8 mouse cellular contexts compared by ENCODE assay signal in the genomic region with DNA sequence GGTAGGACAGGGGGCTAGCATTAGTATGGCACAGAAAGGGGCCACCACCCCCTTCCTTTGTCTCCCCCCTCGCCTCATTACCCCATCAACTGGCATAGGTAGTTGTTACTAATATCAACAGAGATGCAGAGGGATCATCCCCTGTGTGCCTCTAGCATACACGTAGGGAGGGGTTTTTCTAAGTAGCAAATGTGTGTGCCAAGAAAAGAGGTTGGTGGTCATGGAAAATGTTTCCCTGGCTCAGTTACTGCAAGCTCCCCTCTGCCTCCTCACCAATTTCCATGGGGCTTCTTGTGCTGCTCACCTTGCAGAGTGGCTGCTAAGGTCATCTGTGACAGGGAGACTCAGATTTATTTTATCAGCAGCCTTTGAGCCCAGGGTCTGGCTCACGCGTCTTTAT. TPM values are rescaled to one million over a fixed set of nuclear protein-coding genes. Genes with fewer than 3 reads are reported as not detected.
A peak's percentile ranks its signal among the peaks of the same experiment; 100 is the strongest.
DNase-seq lines count a peak whose midpoint lies in the region; ATAC-seq and TF ChIP-seq lines count a peak whose summit lies in the region.

No protein-coding gene starts in this region.

- H3K4me3 ChIP-seq in hindbrain, embryonic 10.5 days = peak overlapping the region; percentile 84
- peak overlapping the region; percentile 61 for H3K4me3 ChIP-seq in liver, postnatal 0 days (ENCODE audit: low read depth, low read length)

- 2% methylated on average over 4 of the region's 4 CpGs for WGBS in hindbrain, embryonic 10.5 days
- 25% methylated on average over 4 of the region's 4 CpGs for WGBS in liver, postnatal 0 days (ENCODE audit: insufficient replicate concordance)

- TF ChIP-seq EP300 in liver, postnatal 0 days (IDR thresholded peaks at IDR 0.05; ENCODE audit: low read depth) = no peak

- peaks cover 12% of the 10 kb centered on the region for H3K27me3 ChIP-seq in hindbrain, embryonic 10.5 days (ENCODE audit: insufficient read depth, poor library complexity, severe bottlenecking)
- peaks cover 12% of the 10 kb centered on the region; the same call in 1 of the 2 replicates for H3K27me3 ChIP-seq in liver, postnatal 0 days (ENCODE audit: insufficient read depth, low read length)

- peak; percentile 13 for DNase-seq in embryo, embryonic 11 days
- DNase-seq in embryo, embryonic 10.5 days (ENCODE audit: low spot score) = no peak
- DNase-seq in Muller cell, postnatal 12 days (ENCODE audit: inconsistent ontology term) = peak; percentile 63
- DNase-seq in hindbrain, embryonic 10.5 days (ENCODE audit: low spot score) = no peak
- DNase-seq in liver, postnatal 0 days = no peak
- DNase-seq in ovary, adult 18-20 months (ENCODE audit: low spot score) = no peak
- DNase-seq in spleen, postnatal 14 days (ENCODE audit: low spot score in 2 of 2) = no peak
- DNase-seq in retina, postnatal 1 day = no peak

- no peak for ATAC-seq in liver, postnatal 0 days

- no peaks in the 10 kb centered on the region for H3K9me3 ChIP-seq in hindbrain, embryonic 10.5 days
- H3K9me3 ChIP-seq in liver, postnatal 0 days (ENCODE audit: low read length) = no peaks in the 10 kb centered on the region

- H3K9ac ChIP-seq in liver, postnatal 0 days (replicated peaks) = peak overlapping the region; percentile 81

- H3K4me1 ChIP-seq in hindbrain, embryonic 10.5 days (replicated peaks) = peaks cover 92% of the 10 kb centered on the region
- peaks cover 63% of the 10 kb centered on the region for H3K4me1 ChIP-seq in liver, postnatal 0 days (ENCODE audit: insufficient read depth)

- peak overlapping the region; percentile 81 for H3K4me2 ChIP-seq in liver, postnatal 0 days (ENCODE audit: low read depth, low read length)

- H3K36me3 ChIP-seq in hindbrain, embryonic 10.5 days = peaks cover 44% of the 10 kb centered on the region
- peaks cover 22% of the 10 kb centered on the region for H3K36me3 ChIP-seq in liver, postnatal 0 days (replicated peaks; ENCODE audit: insufficient read depth, low read length)

- peak overlapping the region; percentile 99 for H3K27ac ChIP-seq in hindbrain, embryonic 10.5 days
- H3K27ac ChIP-seq in liver, postnatal 0 days (ENCODE audit: low read depth) = peak overlapping the region; percentile 92; the same call in 1 of the 2 replicates

- TF ChIP-seq CTCF in liver, postnatal 0 days (IDR thresholded peaks at IDR 0.05; ENCODE audit: low read depth) = no peak

RNA-seq across cellular contexts. Expression of a gene that starts 2.6 kb away (rescaled TPM):
- polyA plus RNA-seq in hindbrain, embryonic 10.5 days (2016; fragmentation: Nextera tagmentation; extraction: Ambion mirVana) = 67.6 and 70.1 TPM in 2 replicates
- polyA plus RNA-seq in liver, postnatal 0 days (2015; fragmentation: Nextera tagmentation; extraction: Ambion mirVana) = 5.7 and 6.5 TPM in 2 replicates

Comparison
In these comparisons a context has a peak if more than half of its experiments do, and no peak if none do; other contexts are left out.
1. DNase-seq: peak in embryo, embryonic 11 days (single experiment) and Muller cell, postnatal 12 days (single experiment); none in embryo, embryonic 10.5 days (single experiment), hindbrain, embryonic 10.5 days (single experiment), liver, postnatal 0 days (single experiment), ovary, adult 18-20 months (single experiment), spleen, postnatal 14 days (0 of 2) and retina, postnatal 1 day (single experiment).